Mouse (Mus musculus) thymus, adult 2 months (tissue): ENCODE results near the gene Per1. TPM values are rescaled to one million over a fixed set of nuclear protein-coding genes. Genes with fewer than 3 reads are reported as not detected.

ENCODE experiments used
- DNase-seq: peaks from one replicate; pipeline ENCODE4 v3.0.0; 2021
- H3K27ac ChIP-seq: fragments of 200-500 bp; 2 replicates; pipeline ENCODE4 v1.5.1; 2012; ENCODE audit warnings: low read length, control low read depth; ENCODE audit not compliant: control insufficient read depth, insufficient read depth
- H3K27me3 ChIP-seq: fragments of 200-500 bp; 2 replicates; pipeline ENCODE4 v1.6.1; 2012; ENCODE audit warnings: mild to moderate bottlenecking, low read length, moderate library complexity, mixed read lengths; ENCODE audit not compliant: control insufficient read depth, insufficient read depth
- H3K36me3 ChIP-seq: fragments of 200-500 bp; 2 replicates; pipeline ENCODE4 v1.6.1; 2012; ENCODE audit warnings: mild to moderate bottlenecking, low read length, moderate library complexity; ENCODE audit not compliant: control insufficient read depth, insufficient read depth
- H3K4me1 ChIP-seq: fragments of 200-500 bp; replicated peaks from 2 replicates; pipeline ENCODE4 v1.6.1; 2012; ENCODE audit warnings: low read length; ENCODE audit not compliant: control insufficient read depth, insufficient read depth
- H3K4me3 ChIP-seq: fragments of 200-500 bp; 2 replicates; pipeline ENCODE4 v1.5.1; 2012; ENCODE audit warnings: mild to moderate bottlenecking, low read length, control low read depth, moderate library complexity; ENCODE audit not compliant: control insufficient read depth, insufficient read depth
- CTCF ChIP-seq: fragments of 200-500 bp; IDR thresholded peaks from 2 replicates; pipeline ENCODE4 v1.5.1; 2012; ENCODE audit warnings: mild to moderate bottlenecking, control low read depth, low read length, moderate library complexity, borderline replicate concordance; ENCODE audit not compliant: control insufficient read depth, poor library complexity, insufficient read depth; ENCODE audit errors: extremely low read depth
- POLR2A ChIP-seq: fragments of 200-500 bp; IDR thresholded peaks from 2 replicates; pipeline ENCODE4 v1.6.1; 2012; ENCODE audit warnings: mild to moderate bottlenecking, low read length, control low read depth, moderate library complexity; ENCODE audit not compliant: control insufficient read depth, poor library complexity, insufficient read depth; ENCODE audit errors: extremely low read depth
- WGBS: fragments of 180-500 bp; shearing (Covaris S2); methylation state at CpG from one replicate; pipeline ENCODE4 v1.1.7; 2018; 5-methylcytosine and 5-hydroxymethylcytosine counted together
- polyA plus RNA-seq: library from polyadenylated mRNA; depleted of rRNA; stranded (reverse); fragments of >200 nt; gene quantifications from 2 replicates; pipeline ENCODE4 v1.2.3, GENCODE M21; 2012

Per1 gene
- polyA plus RNA-seq, 1 experiment = 28.0 TPM

DNA sequence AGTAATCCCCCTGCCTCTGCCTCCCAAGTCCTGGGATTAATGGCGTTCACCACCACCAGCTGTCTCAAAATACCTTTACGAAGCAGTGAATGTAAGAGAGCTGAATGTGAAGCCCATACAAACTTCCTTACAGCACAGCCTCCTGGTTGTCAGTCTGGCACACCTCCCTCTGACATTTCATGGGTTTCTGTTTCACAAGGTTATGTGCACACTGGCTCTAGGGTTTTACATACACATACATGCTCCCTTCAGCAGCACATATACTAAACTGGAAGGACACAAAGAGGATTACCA lies 20.3 kb upstream of the Per1 start:
- Histone ChIP-seq H3K4me1 (peaks cover 20% of the 10 kb centered on the region), H3K27ac (no peak overlapping the region), H3K36me3 (no peaks in the 10 kb centered on the region), H3K4me3 (no peak overlapping the region), H3K27me3 (no peaks in the 10 kb centered on the region)
- WGBS = 81% methylated on average over 2 of the region's 2 CpGs
- no peak for TF ChIP-seq POLR2A
- TF ChIP-seq CTCF = no peak
- DNase-seq = no peak

DNA sequence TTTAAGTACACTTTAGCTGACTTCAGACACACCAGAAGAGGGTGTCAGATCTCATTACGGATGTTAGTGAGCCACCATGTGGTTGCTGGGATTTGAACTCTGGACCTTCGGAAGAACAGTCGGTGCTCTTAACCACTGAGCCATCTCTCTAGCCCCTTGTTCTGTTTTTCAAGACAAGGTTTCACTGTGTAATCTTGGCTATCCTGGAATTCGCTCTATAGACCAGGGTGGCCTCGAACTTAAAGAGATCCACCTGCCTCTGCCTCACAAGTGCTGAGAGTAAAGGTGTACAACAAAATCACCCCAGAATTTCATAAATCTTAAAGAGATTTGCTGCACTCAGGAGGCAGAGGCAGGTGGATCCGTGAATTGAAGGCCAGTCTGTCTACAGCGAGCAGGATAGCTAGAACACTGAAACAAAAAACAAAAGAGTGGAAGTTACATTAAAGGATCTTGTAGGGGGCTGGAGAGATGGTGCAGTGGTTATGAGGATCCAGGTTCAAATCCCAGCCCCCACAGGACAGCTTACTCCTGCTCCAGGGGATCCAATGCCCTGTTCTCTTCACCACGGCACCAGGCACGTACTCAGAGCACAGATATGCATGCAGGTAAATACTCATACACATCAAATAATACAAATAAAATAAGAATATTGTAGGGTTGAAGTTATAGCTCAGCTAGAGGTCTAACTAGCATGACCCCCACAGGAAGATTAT lies 19.1 kb upstream of the Per1 start:
- Histone ChIP-seq H3K27ac (no peak overlapping the region), H3K4me3 (no peak overlapping the region), H3K4me1 (peaks cover 15% of the 10 kb centered on the region), H3K36me3 (no peaks in the 10 kb centered on the region), H3K27me3 (no peaks in the 10 kb centered on the region)
- 82% methylated on average over 9 of the region's 9 CpGs for WGBS
- DNase-seq = no peak
- TF ChIP-seq CTCF (no peak), POLR2A (no peak)

DNA sequence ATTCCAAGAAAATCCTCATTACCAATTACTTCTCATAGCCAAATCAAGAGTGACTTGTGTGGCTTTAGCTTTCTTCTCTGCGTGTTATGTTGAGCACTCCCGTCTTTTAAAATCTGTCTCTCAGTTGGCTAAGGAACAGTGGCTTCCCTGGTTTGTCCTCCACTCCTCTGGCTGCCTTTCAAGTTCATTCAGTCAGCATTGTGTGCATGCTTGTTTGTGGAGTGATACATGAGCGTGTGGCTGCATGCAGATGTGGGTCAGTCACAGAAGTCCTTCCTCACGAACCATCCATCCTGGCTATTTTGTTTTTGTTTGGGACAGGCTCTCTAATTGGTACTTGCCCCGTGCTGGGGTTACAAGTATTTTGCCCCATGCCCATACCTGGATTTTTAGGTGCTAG lies 18.4 kb upstream of the Per1 start:
- WGBS = 89% methylated on average over 5 of the region's 5 CpGs
- H3K27me3 ChIP-seq = no peaks in the 10 kb centered on the region
- peaks cover 11% of the 10 kb centered on the region for H3K4me1 ChIP-seq
- H3K36me3 ChIP-seq = no peaks in the 10 kb centered on the region
- H3K4me3 ChIP-seq = no peak overlapping the region
- H3K27ac ChIP-seq = no peak overlapping the region
- TF ChIP-seq POLR2A (no peak), CTCF (no peak)
- DNase-seq = no peak

DNA sequence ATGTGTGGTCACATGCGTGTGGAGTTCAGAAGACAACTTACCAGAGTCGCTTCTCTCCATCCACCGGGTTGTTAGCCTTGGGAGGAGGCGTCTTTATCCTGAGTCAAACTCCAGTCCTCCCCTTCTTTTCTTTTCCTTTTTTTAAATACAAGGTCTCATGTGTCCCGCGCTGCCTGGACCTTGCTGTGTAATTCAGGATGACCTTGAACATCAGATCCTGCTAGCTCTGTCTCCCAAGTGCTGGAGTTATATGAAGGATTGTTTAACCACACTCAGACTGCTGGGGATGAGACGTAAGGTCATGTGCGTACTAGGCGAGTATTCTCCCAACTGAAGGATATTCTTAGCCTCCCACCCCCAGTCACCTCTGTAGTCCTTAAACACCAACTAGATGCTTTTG lies 17.7 kb upstream of the Per1 start:
- TF ChIP-seq POLR2A (no peak), CTCF (no peak)
- Histone ChIP-seq H3K36me3 (no peaks in the 10 kb centered on the region), H3K27ac (no peak overlapping the region), H3K27me3 (no peaks in the 10 kb centered on the region), H3K4me3 (no peak overlapping the region), H3K4me1 (peaks cover 9% of the 10 kb centered on the region)
- 97% methylated on average over 9 of the region's 9 CpGs for WGBS
- DNase-seq = no peak

DNA sequence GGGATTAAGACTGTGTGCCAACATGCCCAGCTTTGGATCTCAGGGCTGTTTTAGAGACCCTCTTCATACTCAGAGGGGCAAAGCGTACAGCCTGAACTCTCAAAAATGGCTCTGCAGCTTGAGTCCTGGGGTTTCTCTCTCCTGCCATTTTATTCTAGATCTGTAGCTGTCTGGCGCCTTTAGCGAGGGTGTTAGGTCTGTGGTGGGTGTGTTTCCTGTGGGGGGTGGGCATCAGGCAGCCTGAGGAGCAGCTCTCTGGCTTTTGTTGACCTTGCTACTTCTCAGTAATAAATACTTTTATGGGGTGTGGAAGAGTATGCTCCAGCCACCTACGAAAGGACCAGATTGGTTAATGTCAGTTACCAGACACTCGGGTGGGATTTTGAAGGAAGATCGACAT lies 17.0 kb upstream of the Per1 start:
- no peak for DNase-seq
- TF ChIP-seq CTCF (no peak), POLR2A (no peak)
- H3K36me3 ChIP-seq = no peaks in the 10 kb centered on the region
- H3K4me3 ChIP-seq = no peak overlapping the region
- no peak overlapping the region for H3K27ac ChIP-seq
- peaks cover 4% of the 10 kb centered on the region; the same call in 1 of the 2 replicates for H3K4me1 ChIP-seq
- 84% methylated on average over 6 of the region's 6 CpGs for WGBS
- H3K27me3 ChIP-seq = no peaks in the 10 kb centered on the region

DNA sequence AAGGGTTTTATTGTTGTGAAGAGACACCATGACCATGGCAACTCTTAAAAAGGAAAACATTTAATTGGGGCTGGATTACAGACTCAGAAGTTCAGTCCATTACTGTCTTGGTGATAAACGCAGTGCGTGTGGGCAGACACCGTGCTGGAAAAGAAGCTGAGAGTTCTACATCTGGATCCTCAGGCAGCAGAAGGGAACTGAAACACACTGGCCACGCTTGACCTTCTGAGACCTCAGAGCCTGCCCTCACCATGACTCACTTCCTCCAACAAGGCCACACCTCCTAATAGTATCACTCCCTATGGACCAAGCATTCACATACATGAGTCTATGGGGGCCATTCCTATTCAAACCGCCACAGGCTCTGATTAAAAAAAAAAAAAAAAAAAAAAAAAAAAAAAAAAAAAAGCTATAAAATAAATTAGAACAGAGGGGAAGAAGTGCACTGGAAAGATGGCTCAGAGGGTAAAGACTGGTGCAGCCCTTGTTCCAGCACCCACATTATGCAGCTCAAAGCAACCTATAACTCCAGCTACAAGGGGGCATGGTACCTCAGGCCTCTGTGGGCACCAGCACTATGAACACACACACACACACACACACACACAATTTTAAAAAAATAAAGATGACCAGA lies 16.1 kb upstream of the Per1 start:
- WGBS = 69% methylated on average over 5 of the region's 5 CpGs
- no peak for TF ChIP-seq POLR2A
- no peak for TF ChIP-seq CTCF
- peaks cover 4% of the 10 kb centered on the region; the same call in 1 of the 2 replicates for H3K4me1 ChIP-seq
- H3K36me3 ChIP-seq = no peaks in the 10 kb centered on the region
- H3K27ac ChIP-seq = no peak overlapping the region
- H3K4me3 ChIP-seq = no peak overlapping the region
- H3K27me3 ChIP-seq = no peaks in the 10 kb centered on the region
- no peak for DNase-seq
